Mouse (Mus musculus) neural tube, embryonic 11.5 days (tissue): ENCODE measurements around the gene Ell. TPM values are rescaled to one million over a fixed set of nuclear protein-coding genes. Genes with fewer than 3 reads are reported as not detected.

Source experiments
- ATAC-seq: fragments of 200-750 bp; cut with Nextera tagmentation; 2 replicates; pipeline ENCODE4 v1.8.0; 2017; ENCODE audit warnings: moderate number of reproducible peaks, mild to moderate bottlenecking, moderate TSS enrichment, moderate library complexity; ENCODE audit not compliant: insufficient read depth, low FRiP score, low TSS enrichment
- DNase-seq: peaks from one replicate; pipeline ENCODE4 v3.0.0-alpha.2; 2015; ENCODE audit warnings: low spot score
- H3K27ac ChIP-seq: fragments of 300-500 bp; sonication (generic); 2 replicates; pipeline ENCODE4 v1.5.1; 2014; ENCODE audit warnings: low read depth, mild to moderate bottlenecking, low read length
- H3K27me3 ChIP-seq: fragments of 300-500 bp; sonication (generic); 2 replicates; pipeline ENCODE4 v1.6.1; 2014; ENCODE audit warnings: mild to moderate bottlenecking, low read length, mixed read lengths; ENCODE audit not compliant: control insufficient read depth, insufficient read depth
- H3K36me3 ChIP-seq: fragments of 300-500 bp; sonication (generic); 2 replicates; pipeline ENCODE4 v1.6.1; 2014; ENCODE audit warnings: mild to moderate bottlenecking, low read length, moderate library complexity, mixed read lengths; ENCODE audit not compliant: control insufficient read depth, insufficient read depth
- H3K4me1 ChIP-seq: fragments of 300-500 bp; sonication (generic); 2 replicates; pipeline ENCODE4 v1.6.1; 2014; ENCODE audit warnings: low read length, mixed read lengths; ENCODE audit not compliant: control insufficient read depth, insufficient read depth
- H3K4me2 ChIP-seq: fragments of 300-500 bp; sonication (generic); 2 replicates; pipeline ENCODE4 v1.6.1; 2014; ENCODE audit warnings: low read depth, mild to moderate bottlenecking, moderate library complexity
- H3K4me3 ChIP-seq: fragments of 300-500 bp; sonication (generic); 2 replicates; pipeline ENCODE4 v1.5.1; 2014; ENCODE audit warnings: low read depth, low read length
- H3K9ac ChIP-seq: fragments of 300-500 bp; sonication (generic); 2 replicates; pipeline ENCODE4 v1.6.1; 2014; ENCODE audit warnings: mild to moderate bottlenecking, low read length
- H3K9me3 ChIP-seq: fragments of 300-500 bp; sonication (generic); 2 replicates; pipeline ENCODE4 v1.6.1; 2016; ENCODE audit warnings: low read length; ENCODE audit not compliant: control insufficient read depth
- WGBS: fragments of 180-500 bp; shearing (Covaris S2); extraction: QIAGEN DNeasy Blood & Tissue Kit; methylation state at CpG from one replicate; pipeline ENCODE4 v1.1.7; 2014; 5-methylcytosine and 5-hydroxymethylcytosine counted together
- polyA plus RNA-seq: library from polyadenylated mRNA; unstranded; fragments of >200 nt; fragmentation: Nextera tagmentation; extraction: Ambion mirVana; gene quantifications from 2 replicates; pipeline ENCODE4 v1.2.1, GENCODE M21; 2014

Gene Ell
- polyA plus RNA-seq, 1 experiment from 2014 or later: 18.8 TPM

DNA sequence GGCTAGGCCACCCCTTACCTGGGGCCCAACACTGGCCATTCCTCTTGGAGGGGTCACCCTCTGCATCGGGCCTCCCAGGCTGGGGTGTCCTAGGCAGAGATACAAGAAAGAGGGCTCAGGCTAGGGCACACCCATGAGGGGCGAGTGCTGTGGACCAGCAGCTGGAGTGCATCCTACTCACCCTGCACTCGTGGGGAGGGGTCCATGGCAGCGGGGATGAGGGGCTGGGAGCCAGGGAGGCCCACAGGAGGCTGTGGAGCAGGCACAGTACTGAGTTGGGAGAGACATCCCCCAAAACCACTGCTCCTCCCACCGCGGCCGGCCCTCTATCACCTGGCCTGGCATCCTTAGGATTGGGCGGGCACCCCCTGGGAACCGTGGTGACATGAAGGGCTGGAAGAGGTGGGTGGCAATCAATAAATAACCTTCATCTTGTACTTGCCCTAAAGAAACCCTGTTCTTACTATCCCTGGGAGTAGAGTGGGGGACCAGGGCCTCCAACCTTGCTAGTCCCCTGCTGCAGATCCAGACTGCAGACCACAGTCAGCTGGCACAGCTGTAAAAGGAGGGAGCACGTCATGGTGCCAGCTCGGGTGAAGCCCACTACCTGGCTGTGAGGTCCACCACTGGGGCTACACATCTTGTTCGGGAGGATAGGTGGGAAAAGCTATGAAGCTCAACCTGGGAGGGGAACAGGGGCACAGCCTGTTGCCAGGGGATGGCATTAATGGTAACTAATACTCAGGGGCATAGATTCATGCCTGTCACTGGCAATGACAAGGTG lies 60.4 kb downstream of the Ell start:
- no peak overlapping the region for H3K4me2 ChIP-seq

DNA sequence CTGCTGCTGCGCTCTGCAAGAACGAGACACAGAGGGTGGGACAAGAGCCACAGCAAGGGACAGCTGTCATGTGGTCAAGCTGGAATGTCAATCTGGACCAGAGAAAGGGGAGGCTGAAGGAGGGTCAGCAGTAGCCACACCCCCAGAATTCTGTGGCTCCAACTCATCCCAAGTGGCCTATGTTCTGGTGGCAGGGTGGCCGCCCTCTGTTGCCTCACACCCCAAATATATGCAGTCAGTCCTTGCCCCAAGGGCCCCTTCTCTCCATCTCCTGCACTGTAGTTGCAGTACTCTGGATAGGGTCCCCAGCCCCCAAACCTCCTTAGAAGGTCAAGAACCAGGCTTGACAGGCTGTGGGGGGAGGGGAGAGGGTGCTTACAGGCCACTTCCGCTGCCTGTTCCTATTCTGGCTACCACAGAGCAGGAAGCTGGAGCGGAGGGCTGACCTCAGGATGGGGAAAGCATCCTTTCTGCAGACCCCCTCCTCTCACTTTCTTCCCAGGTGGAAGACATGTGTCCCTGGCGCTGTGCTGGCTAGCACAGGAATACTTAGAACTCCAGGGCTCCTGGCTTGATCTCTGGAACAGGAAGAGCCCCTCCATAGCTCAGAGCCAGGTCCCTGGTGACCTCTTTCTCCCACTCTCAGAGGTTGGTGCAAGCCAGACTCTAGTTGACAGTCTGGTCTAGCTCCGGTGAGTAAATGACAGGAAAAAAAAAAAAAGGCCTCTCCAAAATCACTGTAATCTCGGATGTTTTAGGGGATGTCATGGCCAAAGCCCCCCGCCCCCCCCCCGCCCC lies 61.4 kb downstream of the Ell start:
- DNase-seq (peak; percentile 49), ATAC-seq (0 out of 2 replicates have a peak, but pooled peaks have one; percentile 3)
- 11% methylated on average over 10 of the region's 10 CpGs for WGBS
- H3K27ac ChIP-seq: peak overlapping the region; percentile 90
- H3K4me1 ChIP-seq: peaks cover 44% of the 10 kb centered on the region
- peaks cover 7% of the 10 kb centered on the region for H3K36me3 ChIP-seq
- peak overlapping the region; percentile 44 for H3K4me2 ChIP-seq
- H3K27me3 ChIP-seq: 0 out of 2 replicates have a peak, but pooled peaks cover 7% of the 10 kb centered on the region
- H3K4me3 ChIP-seq: no peak overlapping the region
- H3K9ac ChIP-seq: peak overlapping the region; percentile 45
- H3K9me3 ChIP-seq: 0 out of 2 replicates have a peak, but pooled peaks cover 2% of the 10 kb centered on the region

More for the DNA sequence above, 60.4 kb downstream of the Ell start:
- Histone ChIP-seq H3K4me1 (peaks cover 50% of the 10 kb centered on the region), H3K36me3 (peaks cover 7% of the 10 kb centered on the region), H3K9ac (peak overlapping the region; percentile 14; the same call in 1 of the 2 replicates), H3K27ac (peak overlapping the region; percentile 90; the same call in 1 of the 2 replicates), H3K4me3 (no peak overlapping the region), H3K27me3 (0 out of 2 replicates have a peak, but pooled peaks cover 7% of the 10 kb centered on the region), H3K9me3 (0 out of 2 replicates have a peak, but pooled peaks cover 2% of the 10 kb centered on the region)
- 80% methylated on average over 12 of the region's 12 CpGs for WGBS
- DNase-seq (no peak), ATAC-seq (no peak)

DNA sequence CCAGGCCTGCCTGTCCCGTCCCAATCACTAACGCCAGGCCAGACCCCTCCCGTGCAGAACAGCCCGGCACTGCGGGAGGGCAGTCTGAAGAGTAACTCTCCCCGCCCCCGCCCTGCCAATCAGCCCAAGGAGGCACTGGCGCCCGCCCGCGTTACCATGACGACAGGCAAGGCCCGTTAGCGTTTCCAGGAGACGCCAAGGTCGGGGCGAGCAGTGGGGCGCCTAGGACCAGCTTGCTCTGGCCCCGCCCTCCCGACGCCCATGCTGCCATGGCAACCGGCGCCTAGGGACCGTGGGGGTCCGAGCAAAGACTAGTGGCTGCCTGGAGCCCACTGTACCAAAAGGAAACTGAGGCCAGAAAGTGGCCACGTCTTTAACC lies 62.0 kb downstream of the Ell start:
- under 1% methylated on average over 25 of the region's 26 CpGs for WGBS
- peak overlapping the region; percentile 90 for H3K27ac ChIP-seq
- 0 out of 2 replicates have a peak, but pooled peaks cover 7% of the 10 kb centered on the region for H3K27me3 ChIP-seq
- ATAC-seq: peak; percentile 65
- H3K4me2 ChIP-seq: peak overlapping the region; percentile 44
- peak; percentile 95 for DNase-seq
- 0 out of 2 replicates have a peak, but pooled peaks cover 2% of the 10 kb centered on the region for H3K9me3 ChIP-seq
- H3K36me3 ChIP-seq: peaks cover 4% of the 10 kb centered on the region
- H3K4me1 ChIP-seq: peaks cover 44% of the 10 kb centered on the region
- H3K9ac ChIP-seq: no peak overlapping the region
- no peak overlapping the region for H3K4me3 ChIP-seq

DNA sequence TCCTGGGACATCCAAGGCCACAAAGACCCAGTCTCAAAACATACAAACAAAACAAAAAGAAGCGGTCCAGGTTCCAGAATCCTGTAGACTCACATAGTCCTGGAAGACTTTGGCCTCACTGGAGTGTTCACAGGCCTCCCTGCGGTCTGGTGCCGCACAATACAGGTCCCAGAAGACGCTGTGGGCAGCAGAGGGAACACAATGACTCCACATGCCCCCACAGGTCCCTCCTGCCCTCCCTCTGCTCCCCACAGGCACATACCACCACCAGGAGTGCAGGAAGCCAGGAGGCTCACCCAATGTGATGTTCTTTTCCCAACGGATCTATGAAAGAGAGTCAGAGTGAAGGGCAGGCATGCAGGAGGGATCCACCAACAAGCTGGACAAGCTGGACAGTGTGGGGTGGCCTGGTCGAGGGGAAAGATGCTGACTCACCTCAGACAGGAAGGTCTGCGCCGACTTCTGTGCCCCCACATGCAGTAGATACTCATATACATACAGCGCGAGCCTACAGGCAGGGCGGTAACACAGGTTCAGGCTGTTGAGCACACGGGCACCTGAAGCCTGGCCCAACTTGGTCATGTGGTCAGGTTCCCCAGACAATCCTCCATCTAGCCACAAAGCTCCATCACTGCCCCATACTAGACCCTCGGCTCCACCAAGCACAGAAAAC lies 63.0 kb downstream of the Ell start:
- 95% methylated on average over 13 of the region's 13 CpGs for WGBS
- H3K9me3 ChIP-seq: 0 out of 2 replicates have a peak, but pooled peaks cover 2% of the 10 kb centered on the region
- no peak for ATAC-seq
- DNase-seq: no peak
- H3K9ac ChIP-seq: no peak overlapping the region
- H3K27me3 ChIP-seq: 0 out of 2 replicates have a peak, but pooled peaks cover 7% of the 10 kb centered on the region
- no peak overlapping the region for H3K4me2 ChIP-seq
- peaks cover 2% of the 10 kb centered on the region; the same call in 1 of the 2 replicates for H3K36me3 ChIP-seq
- H3K27ac ChIP-seq: no peak overlapping the region
- H3K4me1 ChIP-seq: peaks cover 47% of the 10 kb centered on the region
- H3K4me3 ChIP-seq: no peak overlapping the region

DNA sequence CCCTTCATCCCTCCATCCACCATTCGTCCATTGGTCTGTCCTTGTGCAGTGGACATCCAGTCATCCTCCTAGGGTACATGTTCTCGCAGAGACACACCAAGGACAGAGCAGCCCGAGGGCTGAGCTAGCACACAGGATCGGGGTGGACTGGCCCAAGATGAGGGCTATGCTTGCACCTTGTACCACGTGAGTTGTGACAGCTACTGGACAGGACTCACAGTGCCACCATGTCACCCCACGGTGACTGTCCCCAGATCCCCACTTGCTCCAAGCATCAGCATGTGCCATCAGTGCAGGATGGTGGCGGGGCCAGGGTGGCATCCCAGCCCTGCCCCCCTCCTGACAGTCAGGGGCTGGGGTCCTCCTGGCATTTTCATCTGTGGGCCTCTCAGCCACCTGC lies 65.3 kb downstream of the Ell start:
- no peak overlapping the region for H3K27ac ChIP-seq
- 0 out of 2 replicates have a peak, but pooled peaks cover 3% of the 10 kb centered on the region for H3K27me3 ChIP-seq
- no peak overlapping the region for H3K4me3 ChIP-seq
- 0 out of 2 replicates have a peak, but pooled peaks cover 2% of the 10 kb centered on the region for H3K9me3 ChIP-seq
- DNase-seq (no peak), ATAC-seq (no peak)
- no peak overlapping the region for H3K4me2 ChIP-seq
- 86% methylated on average over 7 of the region's 7 CpGs for WGBS
- H3K36me3 ChIP-seq: 0 out of 2 replicates have a peak, but pooled peaks cover 2% of the 10 kb centered on the region
- no peak overlapping the region for H3K9ac ChIP-seq
- H3K4me1 ChIP-seq: peaks cover 42% of the 10 kb centered on the region

DNA sequence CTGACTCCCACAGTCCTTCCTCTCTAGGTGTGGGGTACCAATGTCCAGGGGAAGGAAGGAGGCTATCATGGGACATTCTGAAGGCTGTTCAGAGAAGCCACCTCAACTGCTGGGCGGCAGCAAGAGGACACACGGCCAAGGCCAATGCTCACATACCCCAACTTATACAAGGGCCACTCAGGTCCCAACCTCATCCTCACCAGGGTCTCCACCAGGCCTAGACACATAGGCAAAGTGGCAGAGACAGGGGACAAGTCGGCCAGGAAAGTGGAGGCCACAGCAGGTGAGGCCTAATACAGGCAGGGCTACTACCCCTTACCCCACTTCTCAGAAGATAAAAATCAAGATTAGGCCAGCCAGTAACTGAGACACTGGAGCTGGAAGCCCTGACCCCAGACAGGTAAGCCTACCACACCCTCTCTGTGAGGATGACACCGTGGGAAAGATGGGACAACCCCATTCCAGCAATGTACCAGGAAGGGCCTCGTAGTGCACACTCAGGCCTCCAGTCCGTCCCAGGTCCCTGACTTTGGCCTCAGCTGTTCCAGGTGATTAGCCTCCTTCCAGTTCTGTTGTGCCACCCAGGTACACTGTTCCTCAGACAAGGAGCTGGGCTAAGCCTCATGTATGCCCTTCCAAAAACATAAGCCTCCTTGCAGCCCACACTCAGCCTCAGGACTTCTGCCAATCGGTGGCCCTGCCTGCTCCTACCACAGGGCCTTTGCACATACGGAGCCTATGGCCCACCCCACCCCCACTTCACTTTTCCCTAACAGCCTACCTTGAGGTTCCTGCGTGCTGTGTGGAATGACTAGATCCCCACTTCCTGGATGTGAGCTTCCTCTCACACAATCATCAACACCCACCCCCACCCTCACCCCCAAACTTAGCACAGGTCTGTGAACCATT lies 66.9 kb downstream of the Ell start:
- Histone ChIP-seq H3K36me3 (0 out of 2 replicates have a peak, but pooled peaks cover 2% of the 10 kb centered on the region), H3K9me3 (0 out of 2 replicates have a peak, but pooled peaks cover 2% of the 10 kb centered on the region), H3K4me2 (peak overlapping the region; percentile 95; the same call in 1 of the 2 replicates), H3K27ac (no peak overlapping the region), H3K9ac (no peak overlapping the region), H3K4me3 (no peak overlapping the region), H3K4me1 (peaks cover 32% of the 10 kb centered on the region), H3K27me3 (no peaks in the 10 kb centered on the region)
- DNase-seq (no peak), ATAC-seq (no peak)
- WGBS: 92% methylated on average over 9 of the region's 9 CpGs

DNA sequence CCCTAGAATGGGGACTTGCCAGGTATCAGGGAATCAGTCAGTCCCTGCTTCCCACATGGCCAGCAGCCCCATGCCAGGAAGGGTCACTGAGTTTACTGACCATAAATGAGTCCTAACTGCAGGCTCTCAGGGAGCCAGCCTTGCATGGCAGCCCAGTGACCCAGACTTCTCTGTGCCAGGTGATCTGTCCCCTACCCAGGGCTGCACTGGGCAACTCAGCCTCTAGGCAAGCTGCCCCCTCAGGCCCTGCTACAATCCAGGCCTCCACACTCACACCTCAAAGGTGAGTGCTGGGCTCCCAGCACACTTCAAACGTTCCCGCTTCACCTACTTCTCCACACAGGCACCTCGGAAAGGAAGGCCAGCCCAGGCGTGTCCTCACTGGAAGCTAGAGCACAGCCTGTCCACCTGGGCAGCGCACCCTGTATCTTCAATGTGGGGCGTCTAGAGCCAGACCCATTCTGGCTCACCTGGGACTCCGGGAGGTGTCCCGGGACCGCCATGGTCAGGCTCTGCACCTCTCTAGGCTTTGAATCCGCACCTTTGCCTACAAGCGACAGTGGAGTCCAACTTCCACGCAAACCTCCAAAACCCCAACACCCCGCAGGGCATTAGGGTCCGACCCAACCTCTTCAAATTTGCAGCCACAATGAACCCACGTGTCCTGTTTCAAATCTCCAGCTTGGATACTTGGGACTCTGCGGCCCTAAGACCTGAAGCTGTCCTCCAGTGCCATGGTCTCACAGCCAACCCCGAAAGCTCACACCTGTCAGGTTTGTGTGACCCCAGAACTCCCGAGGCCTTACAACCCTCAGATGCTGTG lies 67.7 kb downstream of the Ell start:
- ATAC-seq (no peak), DNase-seq (no peak)
- 0 out of 2 replicates have a peak overlapping the region, but pooled peaks have one; percentile 27 for H3K27ac ChIP-seq
- peaks cover 33% of the 10 kb centered on the region for H3K4me1 ChIP-seq
- H3K4me3 ChIP-seq: peak overlapping the region; percentile 75
- H3K27me3 ChIP-seq: no peaks in the 10 kb centered on the region
- 0 out of 2 replicates have a peak, but pooled peaks cover 2% of the 10 kb centered on the region for H3K9me3 ChIP-seq
- 67% methylated on average over 18 of the region's 18 CpGs for WGBS
- 0 out of 2 replicates have a peak, but pooled peaks cover 2% of the 10 kb centered on the region for H3K36me3 ChIP-seq
- H3K9ac ChIP-seq: peak overlapping the region; percentile 7; the same call in 1 of the 2 replicates
- peak overlapping the region; percentile 95 for H3K4me2 ChIP-seq
